Mouse (Mus musculus): Measurements from ENCODE around the gene Fcna. TPM values are rescaled to one million over a fixed set of nuclear protein-coding genes. Genes with fewer than 3 reads are reported as not detected.

Fcna gene
- 4.6 and 4.8 TPM in 2 replicates for polyA plus RNA-seq (2015; fragmentation: Nextera tagmentation; extraction: Ambion mirVana)

DNA sequence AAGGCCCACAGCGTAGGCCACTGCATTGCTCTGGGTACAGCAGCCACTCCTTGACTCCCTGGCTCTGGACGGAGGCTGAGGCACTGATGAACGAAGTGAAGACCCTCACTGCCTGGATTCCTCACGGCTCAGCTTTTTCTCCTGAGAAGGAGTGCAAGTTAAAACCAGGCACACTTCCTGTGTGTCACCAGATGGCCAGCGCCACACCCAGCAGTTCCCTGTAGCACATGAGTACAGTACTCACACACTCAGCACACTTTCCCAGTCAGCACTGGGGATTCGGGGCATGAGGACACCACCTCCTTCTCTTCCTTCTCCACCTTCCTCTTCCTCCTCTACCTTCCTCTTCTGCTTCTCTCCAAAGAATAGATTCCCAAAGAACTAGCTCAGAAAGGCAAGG lies at the start of gene Fcna:
Gene Fcna (minus strand): TSS at position 220 of the 400 bp plus-strand sequence.
- H3K4me1 ChIP-seq (ENCODE audit: control insufficient read depth, insufficient read depth, low read depth, low read length), result no peaks in the 10 kb centered on the region
- 78% methylated on average over 6 of the region's 6 CpGs for WGBS
- no peaks in the 10 kb centered on the region for H3K36me3 ChIP-seq (ENCODE audit: control insufficient read depth, insufficient read depth, low read length)
- no peak within 1 kb of the TSS for H3K4me2 ChIP-seq (ENCODE audit: low read length)
- H3K9me3 ChIP-seq (ENCODE audit: control insufficient read depth, low read length), result no peaks in the 10 kb centered on the region
- H3K9ac ChIP-seq (ENCODE audit: low read depth, low read length), result no peak within 1 kb of the TSS
- no peak for ATAC-seq
- no peaks in the 10 kb centered on the region for H3K27me3 ChIP-seq (replicated peaks; ENCODE audit: control insufficient read depth, insufficient read depth, low read length)
- H3K27ac ChIP-seq (ENCODE audit: low read depth, low read length), result no peak within 1 kb of the TSS
- no peak within 1 kb of the TSS for H3K4me3 ChIP-seq (ENCODE audit: low read length)

DNA sequence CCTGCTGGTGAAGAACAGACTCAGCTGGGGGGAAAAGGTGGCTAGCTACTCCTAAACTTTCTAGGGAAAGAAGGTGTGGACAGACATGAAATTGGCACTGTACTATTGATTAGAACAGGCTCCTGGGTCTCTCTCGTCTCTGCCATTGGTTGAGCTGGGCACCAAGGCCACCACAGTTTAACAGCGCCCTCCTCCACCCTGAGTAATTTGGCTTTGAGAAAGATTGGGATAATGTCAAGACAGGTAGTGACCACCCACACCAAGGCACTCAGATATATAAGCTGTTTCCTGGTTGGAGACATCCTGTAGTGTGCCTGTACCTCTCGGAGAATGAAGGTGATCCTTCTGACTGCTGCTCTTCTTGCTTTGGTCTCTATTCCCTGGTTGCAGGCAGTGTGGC lies 48.7 kb upstream of the Fcna start, which contains the start of gene Lcn6:
Gene Lcn6 (plus strand): TSS at position 301 of the 400 bp plus-strand sequence.
- no peak for ATAC-seq
- WGBS, result 95% methylated on average over 3 of the region's 3 CpGs
- Histone ChIP-seq H3K4me1 (ENCODE audit: control insufficient read depth, insufficient read depth, low read depth, low read length) (no peaks in the 10 kb centered on the region), H3K36me3 (ENCODE audit: control insufficient read depth, insufficient read depth, low read length) (no peaks in the 10 kb centered on the region), H3K27me3 (replicated peaks; ENCODE audit: control insufficient read depth, insufficient read depth, low read length) (no peaks in the 10 kb centered on the region), H3K27ac (ENCODE audit: low read depth, low read length) (no peak within 1 kb of the TSS), H3K9me3 (ENCODE audit: control insufficient read depth, low read length) (no peaks in the 10 kb centered on the region), H3K4me2 (ENCODE audit: low read length) (no peak within 1 kb of the TSS), H3K9ac (ENCODE audit: low read depth, low read length) (no peak within 1 kb of the TSS), H3K4me3 (ENCODE audit: low read length) (no peak within 1 kb of the TSS)

DNA sequence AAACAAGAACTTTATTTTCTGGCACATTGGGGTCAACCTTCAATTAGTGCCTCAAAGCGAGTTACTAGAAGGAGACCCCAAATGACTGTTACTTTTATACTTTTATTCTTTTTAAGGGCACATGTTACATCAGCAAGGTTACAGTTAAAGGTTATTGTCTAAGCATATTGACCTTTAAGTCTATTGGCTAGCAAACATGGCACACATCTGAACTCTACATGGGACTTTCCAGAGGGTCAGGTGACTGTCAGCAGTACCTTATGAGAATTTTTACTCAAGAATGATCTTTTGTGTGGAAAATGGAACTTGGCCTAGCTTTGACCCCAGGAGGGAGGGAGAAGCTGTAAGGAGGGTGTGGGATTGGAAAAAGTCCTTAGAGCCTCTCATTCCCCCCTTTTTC lies 38.7 kb upstream of the Fcna start:
- 81% methylated on average over 1 of the region's 1 CpGs for WGBS
- no peak for ATAC-seq
- Histone ChIP-seq H3K9me3 (ENCODE audit: control insufficient read depth, low read length) (no peaks in the 10 kb centered on the region), H3K4me1 (ENCODE audit: control insufficient read depth, insufficient read depth, low read depth, low read length) (no peaks in the 10 kb centered on the region), H3K4me2 (ENCODE audit: low read length) (no peak overlapping the region), H3K36me3 (ENCODE audit: control insufficient read depth, insufficient read depth, low read length) (no peaks in the 10 kb centered on the region), H3K27ac (ENCODE audit: low read depth, low read length) (no peak overlapping the region), H3K27me3 (replicated peaks; ENCODE audit: control insufficient read depth, insufficient read depth, low read length) (no peaks in the 10 kb centered on the region), H3K4me3 (ENCODE audit: low read length) (no peak overlapping the region), H3K9ac (ENCODE audit: low read depth, low read length) (no peak overlapping the region)

DNA sequence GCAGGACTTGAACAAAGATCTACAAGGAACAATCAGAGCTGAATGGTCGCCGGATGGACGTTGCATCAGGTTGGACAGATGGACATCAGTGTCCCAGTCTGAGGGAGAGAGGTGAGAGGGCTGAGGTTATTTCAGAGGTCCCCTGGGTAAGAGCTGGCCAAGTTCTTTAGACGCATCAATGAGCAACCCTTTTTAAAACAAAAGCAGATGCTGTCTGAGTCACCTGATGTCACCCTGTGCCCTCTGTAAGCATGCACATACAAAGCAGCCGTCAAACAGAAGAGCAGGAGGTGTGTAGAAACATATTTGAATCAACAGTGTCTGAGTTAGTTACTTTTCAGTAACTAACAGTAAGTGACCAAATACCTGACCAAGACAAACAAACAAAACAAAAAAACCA lies 36.3 kb upstream of the Fcna start:
- WGBS, result 72% methylated on average over 5 of the region's 5 CpGs
- Histone ChIP-seq H3K9ac (ENCODE audit: low read depth, low read length) (no peak overlapping the region), H3K4me2 (ENCODE audit: low read length) (no peak overlapping the region), H3K4me3 (ENCODE audit: low read length) (no peak overlapping the region), H3K27ac (ENCODE audit: low read depth, low read length) (no peak overlapping the region), H3K36me3 (ENCODE audit: control insufficient read depth, insufficient read depth, low read length) (no peaks in the 10 kb centered on the region), H3K27me3 (replicated peaks; ENCODE audit: control insufficient read depth, insufficient read depth, low read length) (no peaks in the 10 kb centered on the region), H3K9me3 (ENCODE audit: control insufficient read depth, low read length) (no peaks in the 10 kb centered on the region), H3K4me1 (ENCODE audit: control insufficient read depth, insufficient read depth, low read depth, low read length) (no peaks in the 10 kb centered on the region)
- no peak for ATAC-seq

DNA sequence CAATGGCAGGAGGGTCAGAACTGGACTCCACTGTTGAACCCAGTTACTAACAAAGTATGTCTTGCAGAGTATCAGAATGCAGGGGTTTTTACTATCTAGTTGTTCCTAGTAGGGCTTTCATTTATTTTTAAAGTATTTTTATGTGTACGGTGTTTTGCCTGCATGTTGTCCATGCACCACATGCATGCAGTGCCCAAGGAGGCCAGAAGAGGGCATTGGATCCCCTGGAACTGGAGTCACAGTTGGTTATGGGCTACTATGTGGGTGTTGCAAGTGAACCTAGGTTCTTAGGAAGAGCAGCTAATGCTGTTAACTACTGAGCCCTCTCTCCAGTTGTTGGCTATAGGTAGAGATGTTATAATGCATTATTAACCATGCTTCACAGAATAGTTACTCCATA lies 35.7 kb upstream of the Fcna start:
- H3K36me3 ChIP-seq (ENCODE audit: control insufficient read depth, insufficient read depth, low read length), result no peaks in the 10 kb centered on the region
- no peak overlapping the region for H3K9ac ChIP-seq (ENCODE audit: low read depth, low read length)
- H3K27ac ChIP-seq (ENCODE audit: low read depth, low read length), result no peak overlapping the region
- WGBS, result 57% methylated on average over 1 of the region's 1 CpGs
- H3K4me1 ChIP-seq (ENCODE audit: control insufficient read depth, insufficient read depth, low read depth, low read length), result no peaks in the 10 kb centered on the region
- H3K27me3 ChIP-seq (replicated peaks; ENCODE audit: control insufficient read depth, insufficient read depth, low read length), result no peaks in the 10 kb centered on the region
- H3K4me3 ChIP-seq (ENCODE audit: low read length), result no peak overlapping the region
- no peak overlapping the region for H3K4me2 ChIP-seq (ENCODE audit: low read length)
- H3K9me3 ChIP-seq (ENCODE audit: control insufficient read depth, low read length), result no peaks in the 10 kb centered on the region
- no peak for ATAC-seq

DNA sequence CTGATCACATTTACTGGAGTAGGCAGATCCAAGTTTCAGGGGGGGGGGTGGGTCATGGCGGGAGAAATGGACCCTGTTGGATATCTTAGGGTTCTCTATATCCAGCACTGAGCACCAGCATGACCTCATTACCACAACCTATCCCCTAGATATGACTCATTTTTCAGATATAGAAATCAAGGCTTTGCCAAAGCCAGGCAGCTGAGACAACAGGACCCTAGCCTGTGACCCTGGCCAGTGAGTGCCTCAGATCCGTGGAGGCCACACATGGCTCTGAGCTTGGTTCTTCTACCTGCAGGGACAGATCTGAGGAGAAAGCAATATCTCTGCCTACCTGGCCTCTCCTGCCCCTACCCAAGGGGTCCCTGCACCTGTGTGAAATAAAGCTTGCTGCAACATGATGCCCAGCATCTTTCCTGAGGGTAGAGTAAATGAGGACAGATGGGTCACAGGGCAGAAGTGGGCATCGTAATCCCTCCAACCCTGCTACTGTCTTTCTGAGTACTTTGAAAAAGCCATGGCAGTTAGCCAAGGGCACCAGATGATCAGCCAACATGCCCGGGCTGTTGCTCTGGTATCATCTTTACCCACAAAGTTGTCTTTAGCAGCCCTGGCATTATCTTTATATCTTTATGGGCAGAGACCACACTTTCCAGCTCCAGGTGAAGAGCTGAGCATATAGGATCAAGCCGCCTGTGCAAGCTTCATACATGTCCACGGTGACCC lies 33.6 kb upstream of the Fcna start:
- H3K9me3 ChIP-seq (ENCODE audit: control insufficient read depth, low read length), result no peaks in the 10 kb centered on the region
- WGBS, result 88% methylated on average over 6 of the region's 6 CpGs
- ATAC-seq, result no peak

DNA sequence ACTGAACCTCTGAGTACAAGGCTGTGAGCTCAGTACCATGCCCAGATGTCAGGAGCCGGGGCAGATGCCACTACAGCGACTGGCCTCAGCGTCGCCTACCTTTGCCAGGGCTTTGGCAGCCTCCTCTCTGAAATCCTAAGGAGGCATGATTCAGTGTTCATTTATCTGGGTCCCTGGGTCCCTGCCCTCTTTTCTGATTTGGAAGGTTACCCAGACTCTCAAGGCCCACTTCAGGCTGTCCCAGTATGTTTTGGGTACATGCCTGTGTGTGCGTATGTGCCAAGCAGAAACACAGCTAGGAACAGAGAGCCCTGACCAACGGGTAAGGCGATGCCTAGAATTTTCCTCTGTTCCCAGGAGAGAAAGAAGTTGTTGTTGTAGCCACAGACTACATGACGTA lies 32.4 kb upstream of the Fcna start:
- Histone ChIP-seq H3K36me3 (ENCODE audit: control insufficient read depth, insufficient read depth, low read length) (no peaks in the 10 kb centered on the region), H3K9ac (ENCODE audit: low read depth, low read length) (no peak overlapping the region), H3K4me3 (ENCODE audit: low read length) (no peak overlapping the region), H3K27ac (ENCODE audit: low read depth, low read length) (no peak overlapping the region), H3K4me1 (ENCODE audit: control insufficient read depth, insufficient read depth, low read depth, low read length) (no peaks in the 10 kb centered on the region), H3K27me3 (replicated peaks; ENCODE audit: control insufficient read depth, insufficient read depth, low read length) (no peaks in the 10 kb centered on the region), H3K4me2 (ENCODE audit: low read length) (no peak overlapping the region), H3K9me3 (ENCODE audit: control insufficient read depth, low read length) (no peaks in the 10 kb centered on the region)
- no peak for ATAC-seq
- WGBS, result 86% methylated on average over 8 of the region's 8 CpGs

More for the DNA sequence above, 33.6 kb upstream of the Fcna start:
- Histone ChIP-seq H3K4me1 (ENCODE audit: control insufficient read depth, insufficient read depth, low read depth, low read length) (no peaks in the 10 kb centered on the region), H3K4me3 (ENCODE audit: low read length) (no peak overlapping the region), H3K27me3 (replicated peaks; ENCODE audit: control insufficient read depth, insufficient read depth, low read length) (no peaks in the 10 kb centered on the region), H3K36me3 (ENCODE audit: control insufficient read depth, insufficient read depth, low read length) (no peaks in the 10 kb centered on the region), H3K4me2 (ENCODE audit: low read length) (no peak overlapping the region), H3K27ac (ENCODE audit: low read depth, low read length) (no peak overlapping the region), H3K9ac (ENCODE audit: low read depth, low read length) (no peak overlapping the region)

DNA sequence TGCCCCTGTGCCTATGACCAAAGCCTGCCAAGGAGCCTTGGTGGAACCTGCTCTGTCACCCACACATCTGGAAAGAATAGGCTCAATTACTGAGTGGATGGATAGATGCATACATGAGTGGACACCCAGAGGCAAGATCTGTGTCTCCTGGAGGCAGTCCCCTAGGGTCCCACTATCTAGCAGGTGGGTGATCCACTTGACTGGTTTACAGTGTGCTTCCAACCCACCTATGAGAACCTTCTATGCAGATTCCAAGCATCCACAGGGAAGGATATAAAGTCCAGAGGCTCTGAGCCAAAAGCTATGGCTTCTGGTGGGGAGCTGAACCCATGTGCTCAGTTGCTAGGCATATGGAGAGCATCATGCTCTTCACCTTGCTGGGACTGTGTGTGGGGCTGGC lies 29.8 kb upstream of the Fcna start, which contains the start of gene Lcn5:
Gene Lcn5 (plus strand): TSS at position 301 of the 400 bp plus-strand sequence.
- Histone ChIP-seq H3K27me3 (replicated peaks; ENCODE audit: control insufficient read depth, insufficient read depth, low read length) (no peaks in the 10 kb centered on the region), H3K27ac (ENCODE audit: low read depth, low read length) (no peak within 1 kb of the TSS), H3K36me3 (ENCODE audit: control insufficient read depth, insufficient read depth, low read length) (no peaks in the 10 kb centered on the region), H3K9ac (ENCODE audit: low read depth, low read length) (no peak within 1 kb of the TSS), H3K4me3 (ENCODE audit: low read length) (no peak within 1 kb of the TSS), H3K9me3 (ENCODE audit: control insufficient read depth, low read length) (no peaks in the 10 kb centered on the region), H3K4me2 (ENCODE audit: low read length) (no peak within 1 kb of the TSS), H3K4me1 (ENCODE audit: control insufficient read depth, insufficient read depth, low read depth, low read length) (no peaks in the 10 kb centered on the region)
- ATAC-seq, result no peak

DNA sequence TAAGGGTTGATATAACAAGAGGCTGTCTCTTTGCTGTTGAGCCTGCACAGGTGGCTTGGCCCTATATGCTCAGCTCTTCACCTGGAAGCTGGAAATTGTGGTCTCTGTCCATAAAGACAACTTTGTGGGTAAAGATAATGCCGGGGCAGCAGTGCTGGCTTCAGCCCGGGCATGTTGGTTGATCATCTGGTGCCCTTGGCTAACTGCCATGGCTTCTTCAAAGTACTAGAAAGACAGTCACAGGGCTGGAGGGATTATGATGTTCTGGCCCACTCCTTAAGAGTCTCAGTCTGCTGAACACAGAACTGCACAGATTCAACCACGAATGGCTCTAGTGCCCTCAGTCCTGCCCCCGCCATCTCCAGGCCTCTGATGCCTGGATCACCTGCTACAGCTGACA lies 29.4 kb upstream of the Fcna start:
- Histone ChIP-seq H3K27me3 (replicated peaks; ENCODE audit: control insufficient read depth, insufficient read depth, low read length) (no peaks in the 10 kb centered on the region), H3K4me3 (ENCODE audit: low read length) (no peak overlapping the region), H3K4me1 (ENCODE audit: control insufficient read depth, insufficient read depth, low read depth, low read length) (no peaks in the 10 kb centered on the region), H3K4me2 (ENCODE audit: low read length) (no peak overlapping the region), H3K9me3 (ENCODE audit: control insufficient read depth, low read length) (no peaks in the 10 kb centered on the region), H3K27ac (ENCODE audit: low read depth, low read length) (no peak overlapping the region), H3K9ac (ENCODE audit: low read depth, low read length) (no peak overlapping the region), H3K36me3 (ENCODE audit: control insufficient read depth, insufficient read depth, low read length) (no peaks in the 10 kb centered on the region)
- WGBS, result 77% methylated on average over 4 of the region's 4 CpGs
- ATAC-seq, result no peak

Measured in hindbrain, embryonic 16.5 days (tissue).